Mouse (Mus musculus): ENCODE measurements at regions not wholly inside any gene's neighbourhood (a gene's known extent, or its start where the extent isn't known, plus 50 kb on each side); places are given as distances from the start of the nearest gene placed in this dataset.

- DNase-seq = no peak
These were observed 163.9 kb downstream of the Ptprc start for GRCm38 (mm10) chr1:138011581-138011980.

GRCm38 (mm10) chr1:138010910-138011477, 164.5 kb downstream of the Ptprc start:
- DNase-seq = no peak

DNA sequence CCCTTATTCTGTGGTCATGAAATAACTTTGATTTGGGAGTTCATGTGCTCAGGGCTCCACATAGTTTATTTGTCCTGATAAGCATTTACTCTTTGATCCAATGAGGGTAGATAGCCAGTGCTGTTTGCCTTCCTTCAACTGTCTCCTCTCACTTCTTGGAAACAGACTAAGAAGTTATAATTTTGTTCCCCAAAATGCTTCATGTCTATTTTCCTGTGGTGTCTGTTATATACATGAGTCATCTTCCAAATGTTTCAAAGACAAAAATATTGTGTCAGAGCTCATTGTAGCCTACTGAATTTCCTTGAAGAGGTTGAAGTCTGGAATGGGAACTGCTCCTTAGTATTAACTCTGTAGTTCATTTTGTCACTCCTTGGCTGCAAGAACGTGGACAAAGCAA, 168.7 kb downstream of the Ptprc start:
- DNase-seq = no peak

- DNase-seq = no peak
These were observed 171.2 kb downstream of the Ptprc start for GRCm38 (mm10) chr1:138004319-138004718.

- DNase-seq = no peak
These were observed 176.1 kb downstream of the Ptprc start for GRCm38 (mm10) chr1:137999268-137999900.

GRCm38 (mm10) chr1:137996041-137996440, 179.5 kb downstream of the Ptprc start:
- no peak for DNase-seq

GRCm38 (mm10) chr1:137991936-137992335, 183.6 kb downstream of the Ptprc start:
- no peak for DNase-seq

DNA sequence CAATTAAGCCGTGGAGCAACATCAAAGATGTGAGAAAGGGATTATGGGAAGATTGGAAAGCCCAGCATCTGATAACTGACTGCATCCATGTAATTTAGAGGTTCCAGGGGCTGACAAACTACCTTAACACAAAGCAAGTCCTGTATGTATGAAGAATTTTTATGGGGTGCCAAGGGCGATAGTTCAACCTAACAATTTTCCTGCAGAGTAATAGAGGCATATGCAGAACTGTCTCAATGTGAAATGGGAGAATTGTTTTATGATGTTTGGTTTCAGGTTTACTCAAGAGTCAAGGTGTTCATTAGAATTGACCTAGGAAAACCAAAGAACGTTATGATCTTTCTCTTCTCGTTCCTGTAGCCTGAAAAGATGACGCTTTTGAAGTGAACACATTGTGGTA, 184.1 kb downstream of the Ptprc start:
- no peak for DNase-seq

DNA sequence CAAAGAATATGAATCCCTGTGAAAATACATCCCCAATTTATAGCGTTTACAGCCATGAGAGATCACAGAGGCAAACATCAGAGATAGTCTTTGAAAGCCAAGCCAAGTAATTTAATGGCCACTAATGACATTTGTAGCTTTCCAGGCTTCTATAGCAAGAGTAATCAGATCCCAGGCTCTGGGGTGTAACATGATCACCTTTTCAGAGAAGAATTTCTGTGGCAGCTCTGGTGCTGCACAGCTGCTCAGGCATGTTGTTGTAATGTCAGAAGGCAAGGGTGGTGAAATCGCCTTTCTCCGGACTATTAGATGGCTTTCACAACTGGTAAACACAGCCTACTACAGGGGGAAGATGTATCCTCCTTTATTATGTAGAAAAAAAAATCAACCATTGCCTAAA, 202.1 kb downstream of the Ptprc start:
- no peak for DNase-seq

DNA sequence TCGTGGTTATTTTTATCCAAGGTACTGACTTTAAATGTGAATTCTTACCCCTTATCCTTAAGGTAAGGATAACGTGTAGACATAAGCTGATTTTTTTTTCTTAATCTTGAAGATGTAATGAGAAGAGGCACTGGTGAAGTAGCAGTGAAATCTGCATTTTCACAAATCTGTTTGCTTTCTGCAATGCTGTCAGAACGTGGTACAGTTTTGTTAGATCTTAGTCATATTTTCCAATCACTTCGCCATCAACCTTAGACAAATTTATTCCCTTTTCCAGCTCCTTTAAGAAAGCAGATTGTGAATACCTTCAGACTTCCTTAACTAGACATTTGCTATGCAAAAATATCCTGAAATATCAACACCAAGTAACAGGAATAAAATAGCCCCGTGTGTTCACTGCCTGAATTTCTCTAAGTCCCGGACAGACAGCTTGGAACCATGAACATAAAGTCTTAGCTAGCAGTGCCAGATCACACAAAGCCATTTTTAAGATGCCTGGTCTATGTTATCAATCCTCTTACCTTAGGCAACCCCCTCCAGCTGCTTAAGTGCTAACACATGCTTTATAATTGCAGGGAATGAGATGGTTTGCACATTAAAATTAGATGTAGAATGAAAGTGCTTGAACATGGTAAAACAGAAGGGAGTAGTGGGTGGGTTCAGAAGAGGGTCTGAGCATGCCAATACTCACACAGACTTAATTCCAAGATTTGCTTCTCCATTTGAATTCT, 202.7 kb downstream of the Ptprc start:
- no peak for DNase-seq

DNA sequence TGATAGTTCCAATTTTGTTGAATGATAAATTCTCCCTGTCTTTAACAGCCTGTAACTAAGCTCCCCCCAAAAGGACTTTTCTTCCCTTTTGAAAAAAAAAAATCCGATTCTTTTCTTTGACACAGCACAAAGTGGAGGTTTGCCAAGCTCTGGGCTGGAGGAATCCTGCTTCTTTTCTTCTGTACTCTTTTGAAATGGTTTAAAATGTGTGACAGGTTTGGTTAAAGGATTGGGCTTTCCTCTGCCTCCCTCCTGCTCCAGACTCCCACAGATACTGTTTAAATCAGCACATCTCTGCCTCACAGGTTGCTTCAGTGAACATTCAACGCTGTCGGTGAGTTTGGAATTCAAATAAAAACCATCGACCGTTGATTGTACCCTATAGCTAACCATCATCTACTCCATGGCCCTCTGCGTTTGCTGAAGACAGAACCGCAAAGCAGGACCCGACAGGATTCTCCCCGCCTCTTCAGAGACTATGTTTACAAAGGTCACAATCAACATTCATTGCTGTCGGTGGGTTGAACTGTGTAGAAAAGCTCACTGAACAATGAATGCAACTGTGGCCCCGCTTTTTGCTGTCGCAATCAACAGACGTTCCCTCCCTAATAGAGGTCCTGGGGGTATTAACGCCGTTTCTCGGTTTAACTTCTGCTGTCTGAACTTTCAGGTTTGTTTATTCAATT, 209.2 kb downstream of the Ptprc start:
- no peak for DNase-seq

DNA sequence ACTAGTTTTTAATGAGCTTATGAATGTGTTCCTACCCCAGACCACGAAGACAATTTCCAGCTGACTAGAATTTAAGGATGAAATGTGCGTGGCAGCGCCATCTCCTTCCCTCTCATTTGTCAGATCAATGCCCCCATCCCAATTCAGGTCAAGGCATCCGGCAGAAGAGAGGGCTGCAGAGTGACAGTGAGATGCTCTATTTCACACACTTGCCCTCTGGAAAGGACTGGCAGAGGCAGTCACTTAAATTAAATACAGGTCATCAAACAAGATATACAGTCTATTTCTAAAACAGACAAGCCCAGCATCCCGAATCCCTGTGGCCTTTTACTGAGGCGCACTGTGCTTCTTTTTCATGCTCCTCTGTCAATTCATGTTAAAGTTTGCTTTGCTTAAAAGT, 211.9 kb downstream of the Ptprc start:
- DNase-seq = no peak

DNA sequence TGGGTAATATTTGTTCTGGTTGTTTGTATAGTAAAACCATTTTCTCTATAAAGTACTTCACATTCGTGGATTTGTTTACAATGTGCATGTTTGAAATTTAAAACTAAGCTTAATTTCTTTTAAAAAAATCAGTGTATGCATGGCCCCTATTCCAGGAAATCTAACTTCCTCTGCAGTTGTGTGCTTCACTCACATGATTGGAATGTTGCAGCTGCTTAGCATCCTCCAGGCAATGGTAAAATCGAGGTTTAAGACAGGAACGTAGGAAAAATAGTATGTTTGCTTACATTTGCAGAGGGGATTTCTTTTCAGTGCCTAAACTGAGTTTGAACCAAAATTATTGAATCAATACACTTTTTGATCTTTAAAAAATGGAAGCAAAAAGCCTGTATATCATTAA, 217.5 kb downstream of the Ptprc start:
- no peak for DNase-seq

DNA sequence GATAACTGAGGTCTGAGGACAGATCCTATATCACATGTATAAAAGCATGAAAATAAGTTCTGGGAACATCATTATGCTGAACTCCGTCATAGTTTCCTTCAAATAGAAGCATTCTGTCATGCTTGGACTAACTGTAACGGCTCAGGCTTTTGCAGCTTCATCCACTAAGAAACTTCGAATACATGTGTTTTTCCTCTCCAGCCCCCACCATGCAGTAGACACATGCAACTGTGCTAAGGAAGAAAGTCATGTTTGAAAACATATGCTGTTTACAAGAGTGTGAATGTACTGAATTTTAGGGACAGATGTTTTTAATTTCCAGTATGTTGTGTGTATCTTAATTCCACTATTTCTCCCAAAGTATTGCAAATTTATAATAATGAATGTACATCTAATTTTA, 219.5 kb downstream of the Ptprc start:
- no peak for DNase-seq

DNA sequence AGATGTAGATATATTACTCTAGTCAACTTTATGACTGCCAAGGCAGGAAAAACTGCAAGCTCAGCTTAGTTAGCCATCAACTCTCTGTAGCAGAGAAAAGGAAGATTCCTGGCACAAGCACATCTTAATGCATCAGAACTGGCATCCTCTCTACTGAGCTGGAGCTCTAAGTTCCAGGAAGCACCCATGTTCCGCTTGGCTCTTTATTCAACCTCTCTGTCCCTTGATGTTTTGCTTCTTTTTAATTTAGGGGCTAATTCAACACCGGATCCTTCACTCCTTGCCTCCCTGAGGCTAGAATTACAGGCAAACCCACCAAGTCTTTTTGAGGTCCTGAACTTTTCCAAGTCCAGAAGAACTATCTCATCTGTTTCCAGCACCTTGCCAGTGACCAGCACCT, 220.4 kb downstream of the Ptprc start:
- no peak for DNase-seq

DNA sequence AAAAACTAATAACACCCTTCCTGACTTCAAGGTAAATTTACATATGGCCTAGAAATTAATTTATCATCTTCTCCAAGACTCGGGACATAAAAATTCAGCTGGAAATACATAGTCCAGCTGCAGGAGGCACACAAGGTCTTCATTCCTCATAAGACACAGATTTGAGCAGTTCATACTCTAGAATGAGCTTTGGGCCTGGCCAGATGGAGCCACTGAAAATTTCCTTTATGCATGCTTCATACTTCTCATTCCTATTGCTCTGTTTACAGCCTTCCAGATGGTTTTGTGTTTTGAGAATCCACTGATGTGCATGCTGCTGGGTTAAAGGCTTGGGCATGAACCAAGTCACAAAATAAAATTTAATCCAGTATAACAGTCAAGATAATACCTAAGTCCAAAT, 222.1 kb downstream of the Ptprc start:
- no peak for DNase-seq

GRCm38 (mm10) chr1:137952777-137953176, 222.7 kb downstream of the Ptprc start:
- DNase-seq = no peak

GRCm38 (mm10) chr1:137947900-137948299, 227.6 kb downstream of the Ptprc start:
- DNase-seq = no peak

- DNase-seq = no peak
These were observed 233.6 kb downstream of the Ptprc start for GRCm38 (mm10) chr1:137941776-137942522.

DNA sequence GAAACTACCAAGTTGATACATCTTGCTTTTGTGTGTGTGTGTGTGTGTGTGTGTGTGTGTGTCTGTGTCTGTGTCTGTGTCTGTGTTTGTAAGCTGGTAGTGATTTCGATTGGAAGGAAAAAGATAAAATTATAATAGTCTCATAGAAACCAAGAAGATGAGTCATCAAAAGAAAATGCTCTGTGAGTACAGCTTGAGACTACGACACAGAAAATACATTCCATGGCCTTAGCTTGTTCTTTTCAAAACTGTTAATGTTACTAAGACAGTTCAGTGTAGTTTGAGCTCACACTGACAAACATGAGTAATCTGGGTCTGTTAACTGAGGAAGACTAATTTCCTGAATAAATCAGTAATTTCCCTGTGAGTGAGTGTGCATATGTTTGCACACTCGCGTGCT, 239.8 kb downstream of the Ptprc start:
- DNase-seq = no peak

GRCm38 (mm10) chr1:137929764-137930163, 245.7 kb downstream of the Ptprc start:
- no peak for DNase-seq

DNA sequence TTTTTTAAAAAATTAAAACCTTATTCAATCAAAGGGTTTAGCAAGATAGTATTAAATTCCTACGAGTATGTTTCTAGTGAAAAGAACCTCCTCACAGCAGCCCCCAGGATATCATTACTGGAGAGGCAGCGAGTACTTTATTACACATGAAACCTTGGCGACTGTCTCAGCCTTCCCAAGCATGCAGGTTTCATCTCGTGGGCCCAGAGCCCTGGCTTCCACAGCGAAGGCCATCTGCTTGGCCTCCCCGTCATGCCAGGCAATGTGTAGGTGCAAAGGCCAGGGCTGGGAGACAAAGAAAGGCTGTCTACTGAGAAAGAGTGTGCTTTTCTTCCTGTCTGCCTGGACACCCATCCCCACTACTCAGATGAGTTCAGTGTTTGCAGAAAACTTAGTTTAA, 247.0 kb downstream of the Ptprc start:
- DNase-seq = no peak

GRCm38 (mm10) chr1:137927953-137928352, 247.6 kb downstream of the Ptprc start:
- DNase-seq = no peak

All from thymus, postnatal 25 days (tissue).